Mouse (Mus musculus): ENCODE data around the gene Adgrg2.

Adgrg2 gene

GRCm38 (mm10) chrX:160501687-160502047 lies 111.2 kb downstream of the Adgrg2 start:
- no peak for DNase-seq (ENCODE audit: low read depth, low spot score)

GRCm38 (mm10) chrX:160502048-160503041 lies 111.9 kb downstream of the Adgrg2 start, which contains the start of gene Phka2:
TSS of gene Phka2 (plus strand) at chrX:160502166.
- peak; percentile 65 for DNase-seq (ENCODE audit: low read depth, low spot score)

- no peak for DNase-seq (ENCODE audit: low read depth, low spot score)
Measured at GRCm38 (mm10) chrX:160509046-160509445, 118.6 kb downstream of the Adgrg2 start.

DNA sequence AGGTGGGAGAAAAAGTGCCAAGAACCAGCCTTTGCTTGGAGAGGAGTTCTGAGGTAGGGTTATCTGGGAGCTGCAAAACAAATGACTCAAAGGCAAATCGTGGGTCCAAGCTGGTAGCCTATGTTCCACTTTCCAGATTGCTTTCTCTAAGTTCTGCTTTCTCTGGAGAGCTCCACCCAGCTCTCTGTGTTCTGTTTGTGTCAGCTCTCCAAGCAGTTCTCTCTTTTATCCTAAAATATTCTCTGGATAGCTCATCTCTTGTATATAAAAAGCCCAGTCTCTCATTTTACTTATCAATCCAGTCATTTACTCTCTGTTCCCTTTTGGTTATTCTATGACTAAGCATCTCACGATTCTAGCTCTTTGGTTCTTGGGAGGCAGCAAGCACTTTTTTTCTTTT lies 119.7 kb downstream of the Adgrg2 start:
- DNase-seq (ENCODE audit: low read depth, low spot score): no peak

- no peak for DNase-seq (ENCODE audit: low read depth, low spot score)
Measured at GRCm38 (mm10) chrX:160516027-160516426, 125.5 kb downstream of the Adgrg2 start.

- DNase-seq (ENCODE audit: low read depth, low spot score): no peak
Measured at GRCm38 (mm10) chrX:160542772-160543171, 152.3 kb downstream of the Adgrg2 start.

Data from brain, embryonic 18.5 days (tissue).